Mouse (Mus musculus): Measurements from ENCODE around the gene Klf5.

DNA sequence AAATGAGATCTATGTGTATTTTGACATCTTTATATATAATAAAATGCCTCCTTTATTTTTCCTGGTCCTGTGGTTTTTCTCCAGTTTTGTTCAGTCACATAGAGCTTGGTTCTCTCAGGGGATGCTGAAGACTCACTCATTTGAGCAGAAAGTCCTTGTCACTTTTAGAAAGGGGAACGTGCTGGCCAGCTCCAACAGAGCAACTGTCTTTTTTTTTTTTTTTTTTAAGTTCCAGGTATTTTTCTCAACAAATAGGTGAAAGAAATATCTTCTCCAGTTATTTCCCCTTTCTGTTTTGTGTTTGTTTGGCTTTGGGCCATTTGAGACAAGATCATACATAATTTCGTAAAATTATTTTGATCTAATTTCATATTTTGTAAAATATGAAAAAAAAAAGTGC lies 24.4 kb upstream of the Klf5 start:
- no peak for TF ChIP-seq CTCF (conservative IDR thresholded peaks at IDR 0.05; ENCODE audit: low read length)
- no peak for TF ChIP-seq POU5F1 (IDR thresholded peaks at IDR 0.05; ENCODE audit: borderline replicate concordance, low read length)

All from E14TG2a.4 (cell line).